Mouse (Mus musculus) bone marrow macrophage, adult 2 months (primary cell): ENCODE measurements around the gene Rnaseh1.
A peak's percentile ranks its signal among the peaks of the same experiment; 100 is the strongest.

ENCODE experiments used
- CTCF ChIP-seq: IDR thresholded peaks from 2 replicates; pipeline ENCODE4 v1.5.1; 2012; ENCODE audit warnings: low read depth, mild to moderate bottlenecking, low read length, moderate library complexity
- POLR2A ChIP-seq: IDR thresholded peaks from 2 replicates; pipeline ENCODE4 v1.6.1; 2012; ENCODE audit warnings: mild to moderate bottlenecking, low read depth, low read length, borderline replicate concordance

- TF ChIP-seq POLR2A: no peak
- TF ChIP-seq CTCF: 0 out of 2 replicates have a peak, but pooled peaks have one; percentile 14
Observed at GRCm38 (mm10) chr12:28675121-28675924, 25.9 kb downstream of the Rnaseh1 start, which contains the start of gene Adi1.
